Comparison of ENCODE assay signal across 7 mouse cellular contexts in genomic region chr9:20565326-20566030, GRCm38 (mm10). TPM values are rescaled to one million over a fixed set of nuclear protein-coding genes. Genes with fewer than 3 reads are reported as not detected.
DNase-seq lines count a peak whose midpoint lies in the region; ATAC-seq and TF ChIP-seq lines count a peak whose summit lies in the region.
"Not testable (repeated sequence)": the region's sequence is repeated elsewhere in the genome, so short reads cannot be mapped to it uniquely, and the experiment has no call there.

No protein-coding gene starts in this region.

- H3K9ac ChIP-seq in intestine, embryonic 15.5 days; liver, embryonic 11.5 days (ENCODE audit: low read depth, low read length); lung, embryonic 15.5 days; lung, postnatal 0 days (replicated peaks; ENCODE audit: low read depth): not testable (repeated sequence)

- peak; percentile 49; the same call in 1 of the 2 replicates for ATAC-seq in intestine, embryonic 15.5 days
- ATAC-seq in liver, embryonic 11.5 days (replicated peaks; ENCODE audit: low FRiP score): not testable (repeated sequence)
- peak; percentile 70 for ATAC-seq in lung, embryonic 15.5 days (ENCODE audit: borderline replicate concordance, extremely low read depth, low FRiP score, low TSS enrichment)
- peak; percentile 87 for ATAC-seq in lung, postnatal 0 days

- TF ChIP-seq EP300 in lung, postnatal 0 days (IDR thresholded peaks at IDR 0.05): peak; percentile 27; the same call in 1 of the 2 replicates

- peak; percentile 2 for DNase-seq in liver, embryonic 11.5 days (ENCODE audit: low spot score)
- peak; percentile 24 for DNase-seq in lung, adult 2 months
- DNase-seq in lung, postnatal 0 days (ENCODE audit: low spot score): peak; percentile 51
- peak; percentile 19 for DNase-seq in lung, postnatal 14 days
- DNase-seq in lung, postnatal 36 days: peak; percentile 70

- not testable (repeated sequence) for H3K4me3 ChIP-seq in intestine, embryonic 15.5 days (replicated peaks); liver, embryonic 11.5 days (ENCODE audit: low read depth, low read length); lung, adult 2 months (replicated peaks; ENCODE audit: extremely low read depth, low read depth, low read length); lung, embryonic 15.5 days; lung, postnatal 0 days (ENCODE audit: low read depth, low read length)

- H3K36me3 ChIP-seq in intestine, embryonic 15.5 days; liver, embryonic 11.5 days (ENCODE audit: control insufficient read depth, insufficient read depth, low read length); lung, embryonic 15.5 days; lung, postnatal 0 days (ENCODE audit: insufficient read depth, low read length): not testable (repeated sequence)

- H3K4me1 ChIP-seq in intestine, embryonic 15.5 days (replicated peaks); liver, embryonic 11.5 days (replicated peaks; ENCODE audit: control insufficient read depth, insufficient read depth, low read length); lung, adult 2 months (ENCODE audit: control insufficient read depth, insufficient read depth, low read length); lung, embryonic 15.5 days; lung, postnatal 0 days (ENCODE audit: insufficient read depth, low read depth, low read length): not testable (repeated sequence)

- TF ChIP-seq POLR2A in lung, adult 2 months (IDR thresholded peaks at IDR 0.05; ENCODE audit: borderline replicate concordance, extremely low read depth, low read depth, low read length): not testable (repeated sequence)

- not testable (repeated sequence) for H3K27me3 ChIP-seq in intestine, embryonic 15.5 days (replicated peaks); liver, embryonic 11.5 days (replicated peaks; ENCODE audit: control insufficient read depth, insufficient read depth, low read length); lung, embryonic 15.5 days; lung, postnatal 0 days (replicated peaks; ENCODE audit: insufficient read depth, low read length)

- WGBS in intestine, embryonic 15.5 days: 75% methylated on average over 3 of the region's 3 CpGs
- WGBS in liver, embryonic 11.5 days: 62% methylated on average over 3 of the region's 3 CpGs
- WGBS in lung, adult 2 months: 52% methylated on average over 3 of the region's 3 CpGs
- 45% methylated on average over 3 of the region's 3 CpGs for WGBS in lung, embryonic 15.5 days
- WGBS in lung, postnatal 0 days: 47% methylated on average over 3 of the region's 3 CpGs

- not testable (repeated sequence) for TF ChIP-seq CTCF in lung, adult 2 months (IDR thresholded peaks at IDR 0.05; ENCODE audit: insufficient read depth, low read length); lung, postnatal 0 days (IDR thresholded peaks at IDR 0.05)

- H3K9me3 ChIP-seq in intestine, embryonic 15.5 days; liver, embryonic 11.5 days (ENCODE audit: control insufficient read depth, low read length); lung, embryonic 15.5 days; lung, postnatal 0 days (ENCODE audit: low read length): not testable (repeated sequence)

- H3K4me2 ChIP-seq in intestine, embryonic 15.5 days (replicated peaks); liver, embryonic 11.5 days; lung, embryonic 15.5 days; lung, postnatal 0 days (replicated peaks; ENCODE audit: low read depth, low read length): not testable (repeated sequence)

- H3K27ac ChIP-seq in intestine, embryonic 15.5 days; liver, embryonic 11.5 days (ENCODE audit: low read depth, low read length); lung, postnatal 0 days (ENCODE audit: low read length): not testable (repeated sequence)
- H3K27ac ChIP-seq in lung, embryonic 15.5 days: peak overlapping the region; percentile 55; the same call in 1 of the 2 replicates

RNA-seq across cellular contexts. Expression of gene Zfp846, which starts 15.6 kb away (rescaled TPM):
- 12.0 and 13.8 TPM in 2 replicates for polyA plus RNA-seq in intestine, embryonic 15.5 days (2015; fragmentation: Nextera tagmentation; extraction: Ambion mirVana)
- polyA plus RNA-seq in liver, embryonic 11.5 days (2014; fragmentation: Nextera tagmentation; extraction: Ambion mirVana): 6.6 and 7.0 TPM in 2 replicates
- 1.7 and 2.6 TPM in 2 replicates for polyA plus RNA-seq in lung, adult 2 months (2012; rRNA removed)
- 14.9 and 17.7 TPM in 2 replicates for polyA plus RNA-seq in lung, embryonic 15.5 days (2015; fragmentation: Nextera tagmentation; extraction: Ambion mirVana)
- polyA plus RNA-seq in lung, postnatal 0 days (2015; fragmentation: Nextera tagmentation; extraction: Ambion mirVana): 10.9 and 12.2 TPM in 2 replicates

RNA-seq across cellular contexts. Expression of gene Zfp266, which starts 44.3 kb away (rescaled TPM):
- polyA plus RNA-seq in intestine, embryonic 15.5 days (2015; fragmentation: Nextera tagmentation; extraction: Ambion mirVana): 55.1 and 62.4 TPM in 2 replicates
- polyA plus RNA-seq in liver, embryonic 11.5 days (2014; fragmentation: Nextera tagmentation; extraction: Ambion mirVana): 49.2 TPM in 2 replicates
- 6.6 and 8.9 TPM in 2 replicates for polyA plus RNA-seq in lung, adult 2 months (2012; rRNA removed)
- 103 and 107 TPM in 2 replicates for polyA plus RNA-seq in lung, embryonic 15.5 days (2015; fragmentation: Nextera tagmentation; extraction: Ambion mirVana)
- polyA plus RNA-seq in lung, postnatal 0 days (2015; fragmentation: Nextera tagmentation; extraction: Ambion mirVana): 63.8 and 73.4 TPM in 2 replicates

Comparison
In these comparisons a context has a peak if more than half of its experiments do, and no peak if none do; other contexts are left out.
1. DNase-seq: peak in every context shown above with its lines; median percentile 70 in lung, postnatal 36 days; 51 in lung, postnatal 0 days; 24 in lung, adult 2 months; 19 in lung, postnatal 14 days; 2 in liver, embryonic 11.5 days.